Comparison of ENCODE assay signal across 7 mouse cellular contexts in the genomic region with DNA sequence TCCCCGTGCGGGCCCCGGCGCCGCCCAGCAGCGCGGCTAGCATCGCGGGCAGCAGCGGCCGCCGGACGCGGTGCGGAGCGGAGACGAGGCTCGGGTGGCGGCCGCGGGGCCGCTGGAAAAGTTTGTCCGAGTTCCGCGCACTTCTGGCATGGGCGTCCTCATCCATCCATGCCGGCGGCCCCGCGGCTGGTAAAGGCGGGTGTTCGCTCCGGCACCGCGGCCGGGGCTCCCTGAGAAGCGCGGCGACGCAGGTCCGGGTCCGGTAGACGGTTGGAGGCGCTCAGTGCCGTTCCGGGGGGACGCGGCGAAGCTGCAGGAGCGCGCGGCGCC. TPM values are rescaled to one million over a fixed set of nuclear protein-coding genes. Genes with fewer than 3 reads are reported as not detected.
DNase-seq lines count a peak whose midpoint lies in the region; ATAC-seq and TF ChIP-seq lines count a peak whose summit lies in the region.

No protein-coding gene starts in this region.

- no peak for ATAC-seq in lung, embryonic 16.5 days (ENCODE audit: low read depth)
- ATAC-seq in limb, embryonic 11.5 days (ENCODE audit: insufficient number of reproducible peaks, low FRiP score, low TSS enrichment, low read depth): no peak

- H3K36me3 ChIP-seq in lung, embryonic 16.5 days (ENCODE audit: control insufficient read depth, insufficient read depth, low read length): no peaks in the 10 kb centered on the region
- peaks cover 13% of the 10 kb centered on the region for H3K36me3 ChIP-seq in forebrain, embryonic 10.5 days (replicated peaks)
- no peaks in the 10 kb centered on the region for H3K36me3 ChIP-seq in limb, embryonic 11.5 days (ENCODE audit: control insufficient read depth, insufficient read depth, low read length)
- no peaks in the 10 kb centered on the region for H3K36me3 ChIP-seq in small intestine, adult 2 months (ENCODE audit: control insufficient read depth, insufficient read depth, low read length)

- no peaks in the 10 kb centered on the region for H3K9me3 ChIP-seq in lung, embryonic 16.5 days (ENCODE audit: control insufficient read depth, low read length)
- H3K9me3 ChIP-seq in forebrain, embryonic 10.5 days: no peaks in the 10 kb centered on the region
- no peaks in the 10 kb centered on the region for H3K9me3 ChIP-seq in limb, embryonic 11.5 days (ENCODE audit: control insufficient read depth, low read length)

- peak overlapping the region; percentile 92 for H3K4me2 ChIP-seq in lung, embryonic 16.5 days (ENCODE audit: low read depth, low read length)
- peak overlapping the region; percentile 64 for H3K4me2 ChIP-seq in limb, embryonic 11.5 days (ENCODE audit: low read depth, severe bottlenecking)

- H3K9ac ChIP-seq in lung, embryonic 16.5 days (ENCODE audit: low read length): peak overlapping the region; percentile 82
- peak overlapping the region; percentile 100 for H3K9ac ChIP-seq in limb, embryonic 11.5 days (ENCODE audit: low read length)

- WGBS in lung, embryonic 16.5 days: 0% methylated on average over 45 of the region's 53 CpGs
- WGBS in forebrain, embryonic 10.5 days: under 1% methylated on average over 53 of the region's 53 CpGs
- 0% methylated on average over 50 of the region's 53 CpGs for WGBS in limb, embryonic 11.5 days
- WGBS in small intestine, adult 2 months: under 1% methylated on average over 53 of the region's 53 CpGs

- H3K27ac ChIP-seq in lung, embryonic 16.5 days (ENCODE audit: low read length): peak overlapping the region; percentile 95
- H3K27ac ChIP-seq in forebrain, embryonic 10.5 days: peak overlapping the region; percentile 99
- H3K27ac ChIP-seq in limb, embryonic 11.5 days (replicated peaks; ENCODE audit: low read depth, low read length): peak overlapping the region; percentile 100
- H3K27ac ChIP-seq in small intestine, adult 2 months (ENCODE audit: insufficient read depth, low read depth, low read length): peak overlapping the region; percentile 24; the same call in 1 of the 2 replicates

- DNase-seq in lung, postnatal 10 days: no peak
- no peak for DNase-seq in forebrain, embryonic 10.5 days (ENCODE audit: extremely low spot score, low spot score)
- no peak for DNase-seq in limb, embryonic 11.5 days (ENCODE audit: low spot score)
- DNase-seq in frontal cortex, adult 2 months (ENCODE audit: extremely low spot score in 1 of 2, low spot score in 1 of 2): no peak
- no peak for DNase-seq in ovary, postnatal 14 days (ENCODE audit: low spot score)

- no peak for TF ChIP-seq POLR2A in small intestine, adult 2 months (IDR thresholded peaks at IDR 0.05; ENCODE audit: low read depth, low read length)

- peaks cover 16% of the 10 kb centered on the region for H3K27me3 ChIP-seq in lung, embryonic 16.5 days (ENCODE audit: control insufficient read depth, insufficient read depth, low read depth, low read length)
- H3K27me3 ChIP-seq in forebrain, embryonic 10.5 days (ENCODE audit: poor library complexity, severe bottlenecking): peaks cover 15% of the 10 kb centered on the region
- H3K27me3 ChIP-seq in limb, embryonic 11.5 days (ENCODE audit: control insufficient read depth, insufficient read depth, low read length): no peaks in the 10 kb centered on the region
- H3K27me3 ChIP-seq in small intestine, adult 2 months (ENCODE audit: control insufficient read depth, insufficient read depth, low read length): peaks cover 28% of the 10 kb centered on the region

- TF ChIP-seq CTCF in small intestine, adult 2 months (IDR thresholded peaks at IDR 0.05; ENCODE audit: extremely low read depth, insufficient read length, insufficient replicate concordance, low read depth, low read length): no peak

- peaks cover 16% of the 10 kb centered on the region for H3K4me1 ChIP-seq in lung, embryonic 16.5 days (replicated peaks; ENCODE audit: control insufficient read depth, insufficient read depth, low read length)
- peaks cover 64% of the 10 kb centered on the region for H3K4me1 ChIP-seq in forebrain, embryonic 10.5 days
- peaks cover 19% of the 10 kb centered on the region for H3K4me1 ChIP-seq in limb, embryonic 11.5 days (ENCODE audit: control insufficient read depth, insufficient read depth, low read length)
- peaks cover 3% of the 10 kb centered on the region; the same call in 1 of the 2 replicates for H3K4me1 ChIP-seq in small intestine, adult 2 months (ENCODE audit: control insufficient read depth, insufficient read depth, insufficient read length, low read length)

- peak overlapping the region; percentile 74 for H3K4me3 ChIP-seq in lung, embryonic 16.5 days (ENCODE audit: low read length)
- H3K4me3 ChIP-seq in forebrain, embryonic 10.5 days: peak overlapping the region; percentile 98
- H3K4me3 ChIP-seq in limb, embryonic 11.5 days (ENCODE audit: low read depth, low read length): peak overlapping the region; percentile 93
- H3K4me3 ChIP-seq in small intestine, adult 2 months (ENCODE audit: low read depth, low read length): peak overlapping the region; percentile 60

RNA-seq across cellular contexts. Expression of gene Gas1, which starts 0.4 kb away (rescaled TPM):
- 11.2 and 12.5 TPM in 2 replicates for polyA plus RNA-seq in lung, embryonic 16.5 days (2015; fragmentation: Nextera tagmentation; extraction: Ambion mirVana)
- polyA plus RNA-seq in forebrain, embryonic 10.5 days (2016; fragmentation: Nextera tagmentation; extraction: Ambion mirVana): 72.6 and 72.7 TPM in 2 replicates
- 188 and 201 TPM in 2 replicates for polyA plus RNA-seq in limb, embryonic 11.5 days (2014; fragmentation: Nextera tagmentation; extraction: Ambion mirVana)
- 61.6 and 63.6 TPM in 2 replicates for polyA plus RNA-seq in small intestine, adult 2 months (2012; rRNA removed)
- 10.6 and 10.9 TPM in 2 replicates for polyA plus RNA-seq in frontal cortex, adult 2 months (2012; rRNA removed)

Comparison
In these comparisons a context has a peak if more than half of its experiments do, and no peak if none do; other contexts are left out.
1. H3K27ac ChIP-seq: peak in every context shown above with its lines; median percentile 100 in limb, embryonic 11.5 days; 99 in forebrain, embryonic 10.5 days; 95 in lung, embryonic 16.5 days; 24 in small intestine, adult 2 months.